Mouse (Mus musculus) cortical plate, adult 2 months (tissue): ENCODE results near the gene Ndst4. TPM values are rescaled to one million over a fixed set of nuclear protein-coding genes. Genes with fewer than 3 reads are reported as not detected.

Experiments used
- H3K27ac ChIP-seq: fragments of 200-500 bp; 2 replicates; pipeline ENCODE4 v1.5.1; 2012; ENCODE audit warnings: low read length, control low read depth, inconsistent platforms; ENCODE audit not compliant: insufficient read depth
- H3K4me1 ChIP-seq: fragments of 200-500 bp; 2 replicates; pipeline ENCODE4 v1.6.1; 2011; ENCODE audit warnings: low read length; ENCODE audit not compliant: control insufficient read depth, insufficient read depth
- H3K4me3 ChIP-seq: fragments of 200-500 bp; 2 replicates; pipeline ENCODE4 v1.5.1; 2011; ENCODE audit warnings: mild to moderate bottlenecking, low read length, control low read depth; ENCODE audit not compliant: insufficient read depth
- CTCF ChIP-seq: fragments of 200-500 bp; IDR thresholded peaks from 2 replicates; pipeline ENCODE4 v1.5.1; 2011; ENCODE audit warnings: mild to moderate bottlenecking, control low read depth, low read length; ENCODE audit not compliant: insufficient read depth; ENCODE audit errors: extremely low read depth
- POLR2A ChIP-seq: fragments of 200-500 bp; IDR thresholded peaks from 2 replicates; pipeline ENCODE4 v1.6.1; 2011; ENCODE audit warnings: mild to moderate bottlenecking, low read length, control low read depth; ENCODE audit not compliant: insufficient read depth; ENCODE audit errors: extremely low read depth
- polyA plus RNA-seq: library from polyadenylated mRNA; depleted of rRNA; stranded (reverse); fragments of >200 nt; gene quantifications from 2 replicates; pipeline ENCODE4 v1.2.3, GENCODE M21; 2012

Gene Ndst4
- polyA plus RNA-seq, 1 experiment, result 0.31 TPM

DNA sequence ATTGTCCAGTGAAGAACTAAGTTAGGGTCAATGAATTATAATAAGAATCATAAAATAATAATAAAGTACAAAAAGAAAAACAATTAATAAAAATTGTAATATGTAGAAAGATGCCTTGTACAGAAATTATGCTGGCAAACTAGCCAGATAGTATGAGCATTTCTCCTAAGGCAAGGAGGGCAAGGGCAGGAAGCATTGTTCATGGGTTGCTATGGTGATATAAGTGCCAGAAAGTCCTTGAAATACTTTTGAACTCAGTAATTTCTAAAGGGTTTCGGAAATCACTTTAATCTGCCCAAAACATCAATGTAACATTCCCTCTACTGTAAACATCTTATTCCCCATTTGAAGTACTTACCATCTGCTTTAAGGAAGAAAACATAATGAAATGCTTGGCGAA is 319.1 kb downstream of the Ndst4 start:
- no peaks in the 10 kb centered on the region for H3K4me1 ChIP-seq
- TF ChIP-seq POLR2A (no peak), CTCF (no peak)
- H3K27ac ChIP-seq, result no peak overlapping the region
- no peak overlapping the region for H3K4me3 ChIP-seq

DNA sequence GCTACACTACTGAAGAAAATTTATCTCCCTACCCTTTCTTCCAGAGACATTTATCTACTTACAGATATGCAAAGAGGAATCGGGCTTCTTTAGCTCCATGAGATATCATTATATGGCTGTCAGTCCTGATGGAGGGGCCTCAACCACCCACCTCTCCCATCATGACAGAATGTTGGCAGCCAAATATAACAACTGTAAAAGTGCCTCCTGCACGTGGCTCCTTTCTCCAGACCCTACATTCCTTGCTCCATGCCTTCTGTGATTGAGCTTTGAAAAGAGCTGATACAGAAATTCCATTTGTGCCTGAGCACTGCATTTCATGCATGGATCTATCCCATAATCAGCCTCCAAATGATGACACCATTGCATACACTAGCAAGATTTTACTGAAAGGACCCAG is 331.1 kb downstream of the Ndst4 start:
- Histone ChIP-seq H3K4me1 (no peaks in the 10 kb centered on the region), H3K4me3 (no peak overlapping the region), H3K27ac (no peak overlapping the region)
- TF ChIP-seq CTCF, result no peak
- no peak for TF ChIP-seq POLR2A

DNA sequence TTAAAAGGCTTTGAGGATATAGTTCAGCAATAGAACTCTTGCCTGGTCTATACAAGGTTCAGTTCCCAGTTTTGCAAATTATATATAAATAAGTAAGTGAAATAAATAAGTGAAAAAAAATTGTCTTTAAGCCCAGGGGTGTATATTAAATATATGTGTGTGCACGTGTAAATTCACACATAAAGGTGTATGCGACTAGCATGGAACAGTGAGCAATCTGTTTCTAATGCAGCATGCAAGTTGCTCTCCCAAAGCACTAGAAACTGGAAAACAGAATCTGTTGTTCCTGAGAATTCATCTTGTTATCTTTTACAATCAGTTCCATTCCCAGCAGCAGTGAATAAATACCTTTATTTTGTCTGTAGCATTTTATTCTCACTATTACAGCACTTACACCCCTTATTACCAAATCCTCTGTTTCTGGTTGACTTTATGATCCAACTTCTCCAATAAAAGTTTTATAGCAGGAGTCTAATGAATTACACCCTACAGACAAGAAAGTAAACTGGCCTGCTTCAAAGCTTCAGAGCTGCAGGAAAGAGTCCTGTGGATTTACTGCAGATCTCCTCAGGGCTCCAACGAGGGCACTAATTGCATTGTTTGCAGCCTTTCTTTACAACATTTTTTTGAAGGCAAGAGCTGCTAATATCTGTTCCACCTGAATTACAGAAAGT is 340.7 kb downstream of the Ndst4 start:
- TF ChIP-seq CTCF, result no peak
- no peak for TF ChIP-seq POLR2A

DNA sequence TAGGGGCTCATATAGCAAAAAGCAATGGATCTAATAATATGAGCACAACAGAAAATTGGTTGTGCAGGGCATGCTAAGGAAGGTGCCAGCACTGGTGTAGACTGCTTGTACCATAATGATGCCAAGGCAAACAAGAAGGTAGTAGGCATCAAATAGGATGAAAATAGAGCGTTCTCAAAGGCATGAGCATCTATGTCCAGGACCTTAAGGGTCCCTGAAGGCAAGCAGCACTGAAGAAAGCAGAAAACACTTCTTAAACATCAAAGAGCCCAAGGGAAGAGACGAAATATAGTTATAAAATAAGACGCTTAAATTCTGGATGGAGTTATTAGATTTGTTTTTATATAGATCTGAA is 341.2 kb downstream of the Ndst4 start:
- Histone ChIP-seq H3K27ac (no peak overlapping the region), H3K4me3 (no peak overlapping the region), H3K4me1 (no peaks in the 10 kb centered on the region)
- TF ChIP-seq POLR2A, result no peak
- no peak for TF ChIP-seq CTCF

More for the DNA sequence above, 340.7 kb downstream of the Ndst4 start:
- no peaks in the 10 kb centered on the region for H3K4me1 ChIP-seq
- no peak overlapping the region for H3K27ac ChIP-seq
- no peak overlapping the region for H3K4me3 ChIP-seq

DNA sequence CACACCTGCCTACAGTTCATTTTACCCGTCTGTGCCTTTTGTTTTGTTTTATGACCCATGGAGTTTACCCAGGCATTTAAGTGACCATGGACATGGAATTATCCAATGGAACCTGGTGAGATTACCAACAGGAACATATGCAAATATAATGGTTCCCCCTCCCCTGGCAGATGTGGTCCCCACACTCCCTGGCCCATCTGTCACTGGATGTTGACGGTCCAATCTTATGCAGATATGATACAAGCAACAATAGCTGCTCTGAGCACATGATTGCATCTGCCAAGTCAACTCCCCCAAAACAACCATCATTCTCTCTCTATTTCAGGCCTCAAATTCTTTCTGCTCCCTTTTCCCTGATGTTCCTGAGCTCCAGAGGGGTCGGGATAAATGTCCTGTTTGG is 342.5 kb downstream of the Ndst4 start:
- Histone ChIP-seq H3K27ac (no peak overlapping the region), H3K4me1 (no peaks in the 10 kb centered on the region), H3K4me3 (no peak overlapping the region)
- no peak for TF ChIP-seq POLR2A
- TF ChIP-seq CTCF, result no peak

DNA sequence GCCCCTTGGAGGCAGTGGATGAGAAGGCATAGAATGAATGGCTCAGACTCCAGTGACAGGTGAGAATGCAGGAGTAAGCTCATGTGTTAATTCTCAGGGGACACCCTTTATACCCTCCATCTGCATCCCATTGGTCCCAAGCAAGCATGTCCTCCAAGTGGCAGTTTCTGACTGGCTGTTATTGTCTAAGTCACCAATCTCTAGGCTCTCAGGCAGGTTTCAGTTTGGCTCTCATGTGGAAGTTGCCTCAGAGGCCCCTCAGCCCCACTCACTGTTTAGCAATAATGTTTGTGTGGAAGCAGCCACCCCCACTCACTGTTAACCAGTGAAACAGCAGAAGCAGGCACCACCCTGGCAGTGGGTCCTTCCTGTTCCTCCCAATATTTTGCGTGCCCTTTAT is 353.0 kb downstream of the Ndst4 start:
- H3K4me3 ChIP-seq, result no peak overlapping the region
- TF ChIP-seq CTCF (no peak), POLR2A (no peak)

DNA sequence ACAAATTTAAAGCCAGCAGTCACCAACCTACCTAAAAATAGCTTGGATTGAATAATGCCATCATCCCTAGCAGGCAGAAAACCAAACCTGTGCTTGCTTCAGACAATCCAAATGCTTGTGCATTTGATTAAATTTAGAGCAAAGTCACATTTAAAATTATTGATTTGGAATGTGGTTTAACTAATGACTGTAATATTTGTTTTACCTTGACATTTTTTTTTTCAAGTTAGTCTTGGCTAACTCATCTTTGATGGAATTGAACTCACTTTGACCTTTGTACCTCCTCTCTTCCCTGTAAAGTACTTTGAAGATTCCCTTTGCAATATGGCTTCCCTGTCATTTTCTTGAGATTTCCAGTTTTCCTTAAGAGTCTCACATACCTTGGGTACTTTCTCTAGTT is 356.8 kb downstream of the Ndst4 start:
- H3K4me1 ChIP-seq, result no peaks in the 10 kb centered on the region
- TF ChIP-seq CTCF (no peak), POLR2A (no peak)
- no peak overlapping the region for H3K27ac ChIP-seq
- no peak overlapping the region for H3K4me3 ChIP-seq

More for the DNA sequence above, 353.0 kb downstream of the Ndst4 start:
- Histone ChIP-seq H3K27ac (no peak overlapping the region), H3K4me1 (no peaks in the 10 kb centered on the region)
